Mouse (Mus musculus): ENCODE data around the gene Hinfp.

Hinfp gene

DNA sequence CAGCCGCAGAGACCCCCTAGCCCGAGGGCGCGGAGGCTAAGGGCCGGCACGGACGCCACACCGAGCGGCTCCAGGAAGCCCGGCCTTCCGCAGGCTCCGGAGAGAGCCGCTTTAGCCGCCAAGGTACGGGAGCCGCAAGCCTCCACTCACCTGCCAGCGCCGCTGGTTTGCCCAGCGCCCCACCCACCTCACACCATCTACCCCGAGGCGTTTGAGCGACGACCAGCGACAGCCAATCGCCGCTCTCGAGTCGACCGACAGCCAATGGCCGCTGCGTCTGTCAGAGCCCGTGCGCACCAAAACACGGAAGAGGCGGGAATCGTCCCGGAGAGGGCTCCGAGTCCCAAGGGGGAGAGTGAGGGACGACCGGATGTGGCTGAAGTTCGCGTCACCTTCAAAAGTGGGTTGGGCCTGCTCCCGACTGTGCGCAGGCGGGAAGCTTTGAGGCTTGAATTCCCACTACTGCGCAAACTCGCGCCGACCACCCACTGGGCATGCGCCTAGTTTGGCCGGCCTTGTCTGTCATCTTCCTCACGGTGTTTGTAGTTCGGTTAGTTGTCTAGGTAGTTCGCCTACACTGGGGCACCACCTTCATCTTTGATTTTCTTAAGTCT lies at the start of gene Hinfp:
Gene Hinfp, minus strand, starts transcription at position 206 of the 614 bp plus-strand sequence.
- DNase-seq (ENCODE audit: low spot score in 2 of 2), result peak; percentile 88 to 97

DNA sequence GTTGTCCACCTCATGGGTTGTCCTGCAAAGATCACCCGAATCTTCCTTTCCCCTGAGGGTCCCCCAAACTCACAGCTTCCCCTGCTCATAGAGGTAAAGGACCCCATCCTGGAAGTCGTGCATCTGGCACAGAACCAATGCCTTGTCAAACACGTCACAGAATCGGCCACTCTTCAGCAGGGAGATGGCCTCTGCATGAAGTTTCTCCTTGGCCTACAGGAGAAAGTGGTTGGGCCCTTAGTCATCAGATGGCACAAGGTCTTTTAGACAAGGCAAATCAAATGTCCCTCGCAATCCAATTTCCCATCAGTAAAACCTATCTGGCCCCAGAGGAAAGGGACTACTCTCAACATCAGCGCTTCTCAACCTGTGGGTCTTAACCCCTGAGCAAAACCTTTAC lies 47.7 kb upstream of the Hinfp start:
- DNase-seq (ENCODE audit: low spot score in 2 of 2), result no peak

DNA sequence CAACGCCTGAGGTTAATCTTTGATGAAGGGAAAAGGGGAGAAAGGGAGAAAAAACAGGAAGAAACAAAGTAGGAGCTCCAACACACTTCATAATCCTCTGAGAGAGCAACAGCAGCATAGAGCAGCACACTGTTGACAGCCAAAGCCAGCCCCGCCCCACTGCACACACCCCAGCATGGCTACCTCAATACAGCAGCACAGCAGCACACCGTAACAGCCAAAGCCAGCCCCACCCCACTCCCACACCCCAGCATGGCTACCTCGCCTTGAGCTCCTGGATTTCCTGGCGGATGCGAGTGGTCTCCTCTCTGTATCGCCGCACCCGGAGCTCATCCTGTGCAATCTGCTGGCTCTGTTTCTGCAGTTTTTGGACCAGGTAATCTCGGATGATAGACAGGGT lies 46.9 kb upstream of the Hinfp start:
- DNase-seq (ENCODE audit: low spot score in 2 of 2), result no peak

DNA sequence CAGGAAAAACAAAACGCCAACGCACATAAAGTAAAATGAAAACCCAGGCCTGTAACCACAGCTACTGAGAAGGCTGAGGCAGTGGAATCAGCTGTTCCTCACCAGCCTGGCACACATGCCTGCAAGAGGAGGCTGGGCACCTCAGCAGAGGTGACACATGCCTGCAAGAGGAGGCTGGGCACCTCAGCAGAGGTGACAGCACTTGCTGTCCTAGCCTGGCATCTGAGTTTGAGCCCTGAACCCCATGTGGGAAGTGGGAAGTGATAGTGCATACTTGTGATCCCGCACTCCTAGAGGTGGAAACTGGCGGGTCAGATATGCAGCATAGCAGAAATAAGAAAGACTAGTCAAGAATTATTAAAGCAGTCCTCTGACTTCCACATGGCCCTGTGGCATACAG lies 45.9 kb upstream of the Hinfp start:
- no peak for DNase-seq (ENCODE audit: low spot score in 2 of 2)

DNA sequence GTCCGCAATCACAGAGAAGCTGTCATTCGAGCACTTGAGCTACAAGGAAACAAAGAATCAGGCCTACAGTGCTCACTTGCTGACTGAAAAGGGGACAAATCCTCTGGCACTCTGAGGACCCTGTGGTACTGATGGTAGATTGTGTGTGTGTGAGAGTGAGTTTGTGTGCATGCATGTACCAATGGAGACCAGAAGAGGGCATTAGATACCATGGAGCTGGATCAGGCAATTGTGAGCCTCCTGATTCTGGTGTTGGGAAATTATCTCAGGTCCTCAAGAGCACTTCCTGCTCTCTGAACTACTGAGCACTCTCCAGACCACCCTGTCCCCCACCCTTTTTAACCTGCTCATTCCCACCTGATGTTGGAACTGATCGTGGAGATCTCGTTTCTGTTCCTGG lies 43.1 kb upstream of the Hinfp start:
- DNase-seq (ENCODE audit: low spot score in 2 of 2), result no peak

DNA sequence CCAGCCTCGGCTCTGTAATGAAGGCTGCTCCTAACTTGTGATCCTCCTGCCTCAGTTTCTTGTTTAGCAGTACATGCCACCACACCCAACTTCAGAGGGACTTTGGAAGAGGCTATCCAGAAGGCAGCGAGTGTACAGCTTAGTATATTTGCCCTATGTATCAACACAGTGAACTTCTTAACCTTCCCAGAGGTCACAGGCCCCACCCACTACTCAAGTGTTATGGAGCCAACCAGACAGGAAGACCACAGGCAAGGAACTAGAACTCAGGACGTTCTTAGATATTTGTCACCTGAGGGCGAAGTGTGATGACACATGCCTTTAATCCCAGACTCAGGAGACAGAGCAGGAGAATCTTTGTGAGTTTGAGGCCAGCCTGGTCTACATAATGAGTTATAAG lies 42.1 kb upstream of the Hinfp start:
- DNase-seq (ENCODE audit: low spot score in 2 of 2), result no peak

DNA sequence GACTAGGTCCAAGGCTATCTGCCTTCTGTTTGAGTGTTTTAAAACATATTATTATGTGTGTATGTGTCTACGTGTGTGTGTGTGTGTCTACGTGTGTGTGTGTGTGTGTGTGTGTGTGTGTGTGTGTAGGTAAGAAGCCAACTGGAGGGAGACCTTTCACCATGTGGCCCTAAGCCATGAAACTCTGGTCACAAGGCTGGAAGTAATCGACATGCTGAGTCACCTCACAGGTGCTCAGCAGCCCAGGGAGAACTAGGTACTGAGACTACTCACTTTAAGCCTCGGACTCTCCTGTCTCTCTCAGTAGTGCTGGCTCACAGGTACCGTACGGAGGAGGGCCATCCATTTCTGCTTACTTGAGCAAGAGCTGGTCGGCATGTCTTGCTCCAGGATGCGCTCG lies 41.7 kb upstream of the Hinfp start:
- no peak for DNase-seq (ENCODE audit: low spot score in 2 of 2)

DNA sequence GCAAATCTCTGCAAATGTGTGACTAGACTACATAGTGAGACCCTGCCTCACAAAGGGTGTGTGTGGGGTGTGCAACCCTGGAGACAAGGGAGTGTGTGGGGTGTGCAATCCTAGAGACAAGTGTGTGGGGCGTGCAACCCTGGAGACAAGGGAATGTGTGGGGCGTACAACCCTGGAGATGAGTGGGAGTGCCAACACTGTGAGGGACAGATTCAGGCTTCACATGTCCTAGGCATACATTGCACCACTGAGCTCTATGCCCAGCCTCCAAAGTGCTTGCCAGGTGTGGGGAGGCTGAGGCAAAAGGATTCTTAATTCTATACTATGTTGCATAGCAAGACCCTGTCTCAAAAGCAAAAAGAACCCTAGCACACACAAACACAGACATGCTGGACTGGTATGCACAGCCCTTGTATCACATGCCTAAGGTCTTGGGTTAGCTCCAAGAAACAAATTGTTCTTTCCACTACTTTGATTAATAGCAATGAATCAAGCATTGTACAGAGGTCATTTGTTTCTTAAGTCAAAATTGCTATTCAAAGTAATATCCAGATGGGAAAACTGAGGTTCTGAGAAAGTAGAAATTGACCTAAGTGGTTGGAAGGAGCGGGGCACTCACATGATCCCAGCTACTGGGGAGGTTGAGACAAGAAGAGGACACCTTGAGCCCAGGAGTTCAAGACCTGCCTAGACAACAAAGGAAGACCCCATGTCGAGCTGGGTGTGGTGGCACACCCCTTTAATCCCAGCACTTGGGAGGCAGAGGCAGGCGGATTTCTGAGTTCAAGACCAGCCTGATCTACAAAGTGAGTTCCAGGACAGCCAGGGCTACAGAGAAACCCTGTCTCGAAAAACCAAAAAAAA lies 40.3 kb upstream of the Hinfp start:
- DNase-seq (ENCODE audit: low spot score in 2 of 2), result no peak

DNA sequence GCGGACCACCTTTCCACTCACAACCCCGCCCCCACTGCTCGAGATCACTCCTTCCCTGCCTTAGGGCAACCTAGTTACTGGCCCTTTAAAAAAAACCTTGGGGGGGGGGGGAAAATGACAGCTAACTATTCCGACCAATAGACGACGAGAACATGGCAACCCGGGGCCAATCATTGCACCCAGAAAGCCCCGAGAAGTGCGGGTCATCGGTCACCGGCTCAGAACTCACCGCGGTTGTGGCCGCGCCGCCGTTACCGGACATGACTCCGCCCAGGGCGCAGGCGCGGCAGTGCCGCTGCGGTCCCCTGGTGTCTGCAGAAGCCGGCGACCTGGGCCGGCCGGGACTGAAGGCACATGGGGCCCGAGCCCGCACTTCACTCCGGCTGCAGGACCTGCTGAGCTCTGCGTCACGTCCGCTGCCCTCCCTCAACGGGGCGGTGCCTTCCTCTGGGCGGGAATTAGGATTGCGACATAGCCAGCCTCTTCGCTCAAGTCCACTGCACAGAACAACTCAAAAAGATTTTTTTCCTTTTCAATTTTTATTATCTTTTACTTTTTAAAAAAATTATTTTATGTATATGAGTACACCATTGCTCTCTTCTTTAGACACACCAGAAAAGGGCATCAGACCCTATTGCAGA lies 38.4 kb upstream of the Hinfp start, which contains the start of gene Hmbs:
Gene Hmbs, minus strand, starts transcription at position 448 of the 641 bp plus-strand sequence.
- peak; percentile 93 to 94 for DNase-seq (ENCODE audit: low spot score in 2 of 2)

DNA sequence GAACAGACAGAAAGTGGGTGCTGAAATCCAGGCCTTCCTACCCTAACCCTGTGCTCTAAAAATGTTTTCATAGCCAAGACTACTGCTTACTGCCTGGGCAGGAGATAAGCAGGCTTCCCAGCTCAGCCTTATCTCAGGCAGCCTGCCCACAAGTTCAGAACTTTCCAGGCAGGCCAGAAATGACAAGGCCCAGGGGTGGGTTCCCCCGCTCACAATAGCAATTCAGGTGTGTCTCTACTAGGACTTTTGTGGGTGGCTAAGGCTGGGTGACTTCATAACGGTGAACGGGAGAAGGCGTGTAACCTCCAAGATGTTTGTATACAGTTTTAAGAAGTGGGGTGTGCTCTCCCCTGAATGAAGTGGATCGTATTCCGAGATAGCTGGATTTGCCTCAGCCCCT lies 37.8 kb upstream of the Hinfp start:
- DNase-seq (ENCODE audit: low spot score in 2 of 2), result peak; percentile 72 to 80

DNA sequence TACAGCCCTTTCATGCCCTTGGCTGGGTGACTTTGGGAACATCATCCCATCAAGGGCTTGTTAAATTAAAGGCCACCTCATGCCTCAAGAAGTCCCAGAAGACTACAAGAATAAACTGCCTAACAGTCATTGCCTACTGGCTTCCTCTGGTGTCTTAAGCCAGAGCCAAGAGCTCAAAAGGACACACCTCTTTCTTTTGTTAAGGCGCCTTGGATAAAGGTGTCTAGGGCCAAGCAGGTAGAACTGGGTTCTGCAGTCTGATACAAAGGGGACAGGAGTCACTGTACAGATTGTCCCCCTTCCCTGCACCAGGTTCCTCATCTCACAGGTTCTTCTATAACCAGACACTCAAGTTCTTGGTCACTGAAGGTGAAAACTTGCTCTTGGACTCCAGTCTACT lies 37.1 kb upstream of the Hinfp start:
- no peak for DNase-seq (ENCODE audit: low spot score in 2 of 2)

DNA sequence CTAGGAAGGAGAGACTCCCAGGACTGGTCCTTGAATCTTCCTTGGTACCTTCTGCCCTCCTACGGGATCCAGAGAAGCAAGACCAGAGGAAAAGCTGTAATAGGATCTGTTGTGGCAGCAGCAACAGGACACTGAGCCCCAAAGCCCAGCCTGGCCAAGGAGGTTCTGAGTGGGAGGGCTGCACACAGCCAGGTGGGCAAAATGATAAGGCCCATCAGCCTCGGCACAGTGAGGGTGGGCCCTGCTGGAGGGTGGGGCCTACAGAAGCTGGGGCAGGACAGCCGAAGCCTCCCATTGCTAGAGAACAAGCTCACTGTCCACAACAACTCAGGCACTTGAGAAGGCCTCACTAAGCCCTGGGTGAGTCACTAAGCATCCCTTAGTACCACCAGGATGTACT lies 36.7 kb upstream of the Hinfp start:
- peak; percentile 84 to 90 for DNase-seq (ENCODE audit: low spot score in 2 of 2)

DNA sequence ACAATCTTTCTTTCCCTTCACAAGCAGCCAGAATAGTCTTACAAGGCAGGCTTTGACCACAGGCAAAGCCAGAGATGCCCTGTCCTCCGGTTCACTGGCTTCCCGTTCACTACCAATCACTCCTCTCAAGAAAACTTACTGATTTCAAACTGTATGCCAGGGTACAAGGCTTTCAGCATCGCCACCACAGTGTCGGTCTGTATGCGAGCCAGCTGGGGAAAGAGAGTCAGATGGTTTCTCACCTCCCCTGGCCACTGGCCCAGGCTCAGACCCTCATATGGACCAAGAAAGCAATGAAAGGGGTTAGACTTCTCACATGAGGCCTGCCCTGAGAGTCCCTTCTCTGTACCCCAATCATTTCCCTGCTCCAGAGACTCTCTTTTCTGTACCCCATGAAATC lies 36.0 kb upstream of the Hinfp start:
- peak in 1 of 2 experiments; percentile 49 for DNase-seq (ENCODE audit: low spot score in 2 of 2)

DNA sequence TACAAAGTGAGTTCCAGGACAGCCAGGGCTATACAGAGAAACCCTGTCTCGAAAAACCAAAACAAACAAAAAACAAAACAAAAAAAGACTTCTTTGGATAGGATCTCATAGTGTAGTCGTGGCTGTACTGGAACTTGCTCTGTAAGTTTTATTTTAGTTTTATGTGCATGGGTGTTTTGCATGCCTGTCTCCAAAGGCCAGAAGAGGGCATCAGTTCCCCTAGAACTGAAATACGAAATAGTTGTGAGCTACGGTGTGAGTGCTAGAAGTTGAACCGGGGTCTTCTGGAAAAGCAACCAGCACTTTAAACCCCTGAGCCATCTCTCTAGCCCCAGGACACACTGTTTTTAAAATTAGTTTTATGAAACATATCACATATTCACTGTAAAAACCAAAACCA lies 33.1 kb upstream of the Hinfp start:
- DNase-seq (ENCODE audit: low spot score in 2 of 2), result no peak

DNA sequence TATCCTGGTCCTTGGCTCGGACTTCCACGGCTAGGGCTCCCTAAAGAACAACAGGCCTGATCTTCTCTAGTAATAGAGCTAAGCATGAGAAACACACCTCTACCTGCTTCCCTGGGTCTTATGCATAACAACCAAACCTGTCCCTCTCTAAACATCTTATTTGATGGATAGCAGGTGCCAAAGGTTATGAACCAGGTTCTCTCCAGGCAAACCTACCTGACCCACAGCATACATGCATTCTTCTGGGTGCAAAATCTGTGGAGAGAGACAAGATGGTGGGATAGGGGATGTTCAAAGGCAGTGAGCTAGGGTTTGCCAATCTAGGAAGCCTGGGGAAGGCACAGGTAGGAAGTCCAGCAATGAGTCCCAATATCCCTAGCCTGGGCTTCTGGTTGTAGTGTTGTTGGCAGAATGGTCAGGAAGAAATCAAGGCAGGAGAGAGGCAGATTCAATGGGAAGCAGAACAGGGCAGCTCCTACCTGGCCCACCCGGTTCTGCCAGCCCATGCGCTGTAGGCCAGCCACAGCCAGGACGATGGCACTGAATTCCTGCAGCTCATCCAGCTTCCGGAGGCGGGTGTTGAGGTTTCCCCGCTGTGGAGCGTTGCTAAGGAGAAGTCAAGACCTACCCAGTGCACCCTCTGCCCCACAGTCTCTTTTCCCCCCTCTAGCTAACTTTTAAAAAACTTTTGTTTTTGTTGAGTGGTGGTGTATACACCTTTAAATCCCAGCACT lies 32.1 kb upstream of the Hinfp start:
- DNase-seq (ENCODE audit: low spot score in 2 of 2), result peak; percentile 40 to 42

DNA sequence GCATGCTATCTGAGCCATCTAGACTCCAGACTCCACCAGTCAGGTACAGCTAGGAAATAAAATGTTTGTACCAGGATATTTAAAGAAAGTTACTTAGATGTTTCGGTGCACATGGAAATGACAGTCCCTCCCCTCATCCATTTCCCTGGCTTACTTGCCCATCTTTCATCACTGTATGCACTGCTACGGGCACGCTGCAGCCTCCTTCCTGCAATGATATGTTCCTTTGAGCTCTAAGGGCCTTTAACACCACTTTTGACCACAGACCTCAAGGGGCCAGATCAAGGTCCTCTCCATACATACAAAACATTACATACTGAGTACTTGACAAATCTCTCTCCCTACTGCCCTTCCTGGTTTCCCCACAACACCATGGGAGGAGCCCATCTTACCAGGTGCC lies 31.5 kb upstream of the Hinfp start:
- peak; percentile 35 to 47 for DNase-seq (ENCODE audit: low spot score in 2 of 2)

DNA sequence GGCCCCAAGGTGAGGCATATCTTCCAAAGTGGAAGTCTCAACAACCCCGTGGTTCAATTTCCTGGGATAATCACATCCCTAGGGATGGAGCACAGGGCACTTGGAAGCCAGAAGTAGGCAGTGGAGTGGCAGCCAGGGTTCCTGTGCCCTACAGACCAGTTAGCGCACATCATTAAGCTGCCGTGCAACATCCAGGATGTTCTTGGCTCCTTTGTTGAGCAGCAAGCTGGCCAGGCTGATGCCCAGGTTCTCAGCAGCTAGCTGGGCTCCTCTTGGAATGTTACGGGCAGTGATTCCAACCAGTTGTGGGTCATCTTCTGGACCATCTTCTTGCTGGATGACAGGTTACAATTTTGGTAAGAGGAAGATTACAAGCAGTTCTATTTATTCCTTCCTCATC lies 31.0 kb upstream of the Hinfp start:
- DNase-seq (ENCODE audit: low spot score in 2 of 2), result peak; percentile 43 to 46

DNA sequence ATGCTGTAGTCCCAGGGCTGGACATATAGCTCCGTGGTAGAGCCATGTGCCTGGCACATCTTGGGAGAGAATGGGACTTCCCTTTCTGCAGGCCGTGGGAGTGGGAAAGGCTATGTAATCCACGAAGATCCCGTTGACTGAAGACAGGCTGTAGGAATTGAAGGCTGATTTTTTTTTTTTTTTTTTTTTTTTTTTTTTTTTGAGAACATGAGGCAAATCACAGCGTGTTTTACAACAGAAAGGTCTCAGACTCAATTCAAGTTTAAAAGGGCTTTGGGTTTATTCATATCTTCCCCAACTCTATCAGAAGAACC lies 30.6 kb upstream of the Hinfp start:
- peak in 1 of 2 experiments; percentile 42 for DNase-seq (ENCODE audit: low spot score in 2 of 2)

DNA sequence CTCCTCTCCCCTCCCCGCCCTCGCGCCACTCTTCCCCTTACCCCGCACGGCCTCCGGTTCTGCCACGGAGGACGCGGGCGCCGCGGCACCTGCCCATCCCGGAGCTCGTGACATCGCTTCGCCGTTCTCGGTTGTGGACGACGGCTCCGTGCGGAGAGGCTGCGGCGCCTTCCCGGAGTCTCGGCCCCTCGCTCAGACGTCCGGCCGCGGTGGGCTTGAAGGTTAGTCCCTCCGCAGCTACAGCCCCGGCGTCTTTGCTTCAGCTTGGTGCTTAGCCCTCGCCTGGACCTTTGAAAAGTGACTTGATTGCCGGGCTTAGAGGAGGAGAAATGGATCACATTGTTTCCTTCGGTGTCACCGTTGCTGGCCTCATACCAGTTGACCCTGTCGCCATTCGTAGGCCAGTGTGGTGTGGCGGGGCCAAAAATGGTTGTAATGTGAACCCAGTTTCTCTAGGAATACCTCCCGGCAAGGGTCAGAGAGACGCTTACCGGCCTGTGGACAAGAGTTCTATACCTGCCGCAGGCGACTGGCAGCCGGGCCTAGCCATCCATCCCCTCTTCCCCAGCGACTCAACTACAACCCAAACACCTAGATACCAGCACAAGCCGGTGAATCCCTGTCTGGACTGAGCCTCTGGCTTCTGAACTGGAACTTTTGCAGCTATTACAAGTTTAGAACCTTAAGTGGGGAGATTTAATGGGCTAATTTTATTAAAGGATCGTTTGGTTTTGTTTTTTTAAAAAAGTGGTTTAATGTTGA lies 30.0 kb upstream of the Hinfp start:
- DNase-seq (ENCODE audit: low spot score in 2 of 2), result peak; percentile 73 to 80

DNA sequence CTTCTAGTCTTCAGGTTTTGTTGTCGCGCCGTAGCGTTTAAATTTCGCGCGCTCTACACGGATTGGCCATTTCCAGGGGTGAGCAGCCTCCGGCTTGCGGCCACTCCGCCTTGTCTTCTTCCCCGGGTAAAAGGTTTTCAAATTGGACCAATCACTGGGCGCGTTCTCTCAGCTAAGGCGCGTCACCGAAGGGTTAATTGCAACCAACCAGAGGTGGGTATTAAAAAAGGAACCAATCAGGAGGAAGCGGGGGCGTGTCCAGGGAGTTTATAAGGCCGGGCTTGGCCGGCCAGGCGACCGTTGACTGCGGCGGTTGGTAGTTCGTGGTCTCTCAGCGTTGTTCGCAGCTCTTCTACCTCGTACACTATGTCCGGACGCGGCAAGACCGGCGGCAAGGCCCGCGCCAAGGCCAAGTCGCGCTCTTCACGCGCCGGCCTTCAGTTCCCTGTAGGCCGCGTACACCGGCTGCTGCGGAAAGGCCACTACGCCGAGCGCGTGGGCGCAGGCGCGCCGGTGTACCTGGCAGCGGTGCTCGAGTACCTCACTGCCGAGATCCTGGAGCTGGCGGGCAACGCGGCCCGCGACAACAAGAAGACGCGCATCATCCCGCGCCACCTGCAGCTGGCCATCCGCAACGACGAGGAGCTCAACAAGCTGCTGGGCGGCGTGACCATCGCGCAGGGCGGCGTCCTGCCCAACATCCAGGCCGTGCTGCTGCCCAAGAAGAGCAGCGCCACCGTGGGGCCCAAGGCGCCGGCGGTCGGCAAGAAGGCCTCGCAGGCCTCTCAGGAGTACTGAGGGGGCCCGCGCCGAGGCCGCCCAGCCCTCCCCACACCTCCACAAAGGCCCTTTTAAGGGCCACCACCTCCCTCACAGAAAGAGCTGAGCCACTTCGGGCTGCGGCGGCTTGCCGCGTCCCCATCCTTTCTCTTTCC lies 29.2 kb upstream of the Hinfp start, which contains the start of gene H2afx:
Gene H2afx, plus strand, starts transcription at position 299 of the 935 bp plus-strand sequence.
- peak; percentile 99 for DNase-seq (ENCODE audit: low spot score in 2 of 2)

All from spleen, postnatal 10 days (tissue).